Mouse (Mus musculus) forebrain, embryonic 16.5 days (tissue): ENCODE measurements around the gene Tmem100. TPM values are rescaled to one million over a fixed set of nuclear protein-coding genes. Genes with fewer than 3 reads are reported as not detected.
A peak's percentile ranks its signal among the peaks of the same experiment; 100 is the strongest.

Experiments used
- ATAC-seq: fragments of 200-750 bp; cut with Nextera tagmentation; 2 replicates; pipeline ENCODE4 v1.8.0; 2017; ENCODE audit warnings: mild to moderate bottlenecking, moderate library complexity
- H3K27ac ChIP-seq: fragments of 300-500 bp; sonication (generic); 2 replicates; pipeline ENCODE4 v1.5.1; 2014; ENCODE audit warnings: low read length, control low read depth
- H3K27me3 ChIP-seq: fragments of 300-500 bp; sonication (generic); replicated peaks from 2 replicates; pipeline ENCODE4 v1.6.1; 2014; ENCODE audit warnings: low read length; ENCODE audit not compliant: control insufficient read depth, insufficient read depth
- H3K36me3 ChIP-seq: fragments of 300-500 bp; sonication (generic); 2 replicates; pipeline ENCODE4 v1.6.1; 2014; ENCODE audit not compliant: control insufficient read depth, insufficient read depth
- H3K4me1 ChIP-seq: fragments of 300-500 bp; sonication (generic); replicated peaks from 2 replicates; pipeline ENCODE4 v1.6.1; 2014; ENCODE audit warnings: low read length; ENCODE audit not compliant: control insufficient read depth, insufficient read depth
- H3K4me2 ChIP-seq: fragments of 300-500 bp; sonication (generic); 2 replicates; pipeline ENCODE4 v1.6.1; 2014; ENCODE audit warnings: mild to moderate bottlenecking, low read length, control low read depth
- H3K4me3 ChIP-seq: fragments of 300-500 bp; sonication (generic); replicated peaks from 2 replicates; pipeline ENCODE4 v1.5.1; 2014; ENCODE audit warnings: mild to moderate bottlenecking, low read length, control low read depth
- H3K9ac ChIP-seq: fragments of 300-500 bp; sonication (generic); replicated peaks from 2 replicates; pipeline ENCODE4 v1.6.1; 2014; ENCODE audit warnings: low read depth, low read length, control low read depth
- H3K9me3 ChIP-seq: fragments of 300-500 bp; sonication (generic); 2 replicates; pipeline ENCODE4 v1.6.1; 2016; ENCODE audit warnings: low read length; ENCODE audit not compliant: control insufficient read depth
- WGBS: fragments of 180-500 bp; shearing (Covaris S2); extraction: QIAGEN DNeasy Blood & Tissue Kit; methylation state at CpG from one replicate; pipeline ENCODE4 v1.1.7; 2014; 5-methylcytosine and 5-hydroxymethylcytosine counted together
- polyA plus RNA-seq: library from polyadenylated mRNA; unstranded; fragments of >200 nt; fragmentation: Nextera tagmentation; extraction: Ambion mirVana; gene quantifications from 2 replicates; pipeline ENCODE4 v1.2.1, GENCODE M21; 2015

Tmem100 gene
- 5.0 and 6.7 TPM in 2 replicates for polyA plus RNA-seq

DNA sequence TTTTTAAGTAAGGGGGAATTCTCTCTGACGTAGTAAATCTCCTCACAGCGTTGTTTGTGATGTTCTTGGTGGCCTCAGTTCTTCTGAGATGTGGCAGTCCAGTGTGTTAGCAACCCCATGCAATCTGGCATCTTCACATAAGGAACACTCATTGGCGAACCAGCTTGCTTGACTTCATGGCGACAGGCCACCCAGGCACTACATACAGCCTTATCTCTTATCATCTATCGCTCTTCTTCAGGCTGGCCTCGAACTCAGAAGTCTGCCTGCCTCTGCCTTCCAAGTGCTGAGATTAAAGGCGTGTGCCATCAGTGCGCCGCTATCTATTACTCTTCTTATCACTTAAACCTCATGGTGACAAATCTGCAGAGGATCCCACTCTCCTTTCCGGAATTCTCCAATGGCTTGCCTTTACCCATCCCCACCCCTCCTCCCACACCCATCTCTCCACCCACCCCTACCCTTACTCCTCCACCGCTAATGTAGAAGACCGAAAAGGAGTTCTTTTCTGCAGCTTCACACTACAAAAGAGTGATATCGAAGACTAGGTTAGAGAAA, at the start of gene Tmem100:
Gene Tmem100, plus strand, starts transcription at position 508 of the 558 bp plus-strand sequence.
- H3K9ac ChIP-seq, result peak within 1 kb of the TSS; percentile 3
- ATAC-seq, result no peak
- WGBS, result 59% methylated on average over 13 of the region's 13 CpGs

DNA sequence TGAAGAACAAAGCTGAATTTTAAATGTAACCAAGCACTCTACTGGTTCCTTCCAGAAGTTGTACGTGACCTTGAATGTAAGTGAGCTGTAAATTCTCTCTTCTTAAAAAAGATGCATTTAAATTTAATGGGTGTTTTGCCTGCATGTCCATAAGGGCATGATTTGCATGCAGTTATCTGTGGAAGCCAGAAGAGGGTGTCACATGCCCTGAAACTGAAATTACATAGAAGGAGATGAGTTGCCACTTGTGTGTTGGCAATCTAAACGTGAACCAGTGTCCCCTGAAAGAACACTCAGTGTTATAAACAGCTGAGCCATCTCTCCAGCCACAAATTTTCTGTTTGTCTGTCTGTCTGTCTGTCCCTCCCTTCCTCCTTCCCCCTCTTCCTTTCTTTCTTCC, 47.2 kb upstream of the Tmem100 start:
- H3K27ac ChIP-seq, result no peak overlapping the region

More for the DNA sequence above, at the start of gene Tmem100:
- peak within 1 kb of the TSS; percentile 54 for H3K4me2 ChIP-seq
- peaks cover 12% of the 10 kb centered on the region for H3K4me1 ChIP-seq
- no peaks in the 10 kb centered on the region for H3K36me3 ChIP-seq
- H3K27me3 ChIP-seq, result peaks cover 10% of the 10 kb centered on the region; the same call in 1 of the 2 replicates
- H3K27ac ChIP-seq, result no peak within 1 kb of the TSS
- peak within 1 kb of the TSS; percentile 38 for H3K4me3 ChIP-seq
- H3K9me3 ChIP-seq, result no peaks in the 10 kb centered on the region

DNA sequence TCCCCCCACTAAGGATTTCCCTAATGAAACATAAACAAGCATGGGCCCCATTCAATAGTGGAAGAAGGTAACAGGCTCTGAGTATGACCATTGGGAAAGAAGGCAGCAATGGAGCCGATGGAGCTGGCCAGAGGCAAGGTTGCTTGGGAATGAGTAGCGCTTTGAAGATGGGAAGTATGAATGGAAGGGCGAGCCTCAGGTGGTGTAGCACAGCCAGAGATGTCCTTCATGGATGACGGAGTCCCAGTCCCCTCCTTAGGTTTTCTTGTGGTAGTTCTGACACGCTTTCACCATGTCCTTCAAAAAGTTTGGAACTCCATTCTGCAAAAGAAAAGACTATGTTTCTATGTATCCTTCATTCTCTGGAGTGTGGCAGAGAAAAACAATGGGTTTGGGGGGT, 45.7 kb upstream of the Tmem100 start:
- H3K4me3 ChIP-seq, result no peak overlapping the region
- no peaks in the 10 kb centered on the region for H3K36me3 ChIP-seq
- no peak overlapping the region for H3K27ac ChIP-seq
- H3K4me2 ChIP-seq, result no peak overlapping the region
- H3K27me3 ChIP-seq, result no peaks in the 10 kb centered on the region
- H3K9ac ChIP-seq, result no peak overlapping the region
- 91% methylated on average over 5 of the region's 5 CpGs for WGBS
- H3K4me1 ChIP-seq, result no peaks in the 10 kb centered on the region
- no peaks in the 10 kb centered on the region for H3K9me3 ChIP-seq
- no peak for ATAC-seq

More for the DNA sequence above, 47.2 kb upstream of the Tmem100 start:
- H3K4me3 ChIP-seq, result no peak overlapping the region
- H3K4me1 ChIP-seq, result peaks cover 11% of the 10 kb centered on the region
- WGBS, result 80% methylated on average over 2 of the region's 2 CpGs
- H3K9me3 ChIP-seq, result no peaks in the 10 kb centered on the region
- no peak for ATAC-seq
- no peaks in the 10 kb centered on the region for H3K27me3 ChIP-seq
- H3K36me3 ChIP-seq, result no peaks in the 10 kb centered on the region
- H3K4me2 ChIP-seq, result no peak overlapping the region
- no peak overlapping the region for H3K9ac ChIP-seq

DNA sequence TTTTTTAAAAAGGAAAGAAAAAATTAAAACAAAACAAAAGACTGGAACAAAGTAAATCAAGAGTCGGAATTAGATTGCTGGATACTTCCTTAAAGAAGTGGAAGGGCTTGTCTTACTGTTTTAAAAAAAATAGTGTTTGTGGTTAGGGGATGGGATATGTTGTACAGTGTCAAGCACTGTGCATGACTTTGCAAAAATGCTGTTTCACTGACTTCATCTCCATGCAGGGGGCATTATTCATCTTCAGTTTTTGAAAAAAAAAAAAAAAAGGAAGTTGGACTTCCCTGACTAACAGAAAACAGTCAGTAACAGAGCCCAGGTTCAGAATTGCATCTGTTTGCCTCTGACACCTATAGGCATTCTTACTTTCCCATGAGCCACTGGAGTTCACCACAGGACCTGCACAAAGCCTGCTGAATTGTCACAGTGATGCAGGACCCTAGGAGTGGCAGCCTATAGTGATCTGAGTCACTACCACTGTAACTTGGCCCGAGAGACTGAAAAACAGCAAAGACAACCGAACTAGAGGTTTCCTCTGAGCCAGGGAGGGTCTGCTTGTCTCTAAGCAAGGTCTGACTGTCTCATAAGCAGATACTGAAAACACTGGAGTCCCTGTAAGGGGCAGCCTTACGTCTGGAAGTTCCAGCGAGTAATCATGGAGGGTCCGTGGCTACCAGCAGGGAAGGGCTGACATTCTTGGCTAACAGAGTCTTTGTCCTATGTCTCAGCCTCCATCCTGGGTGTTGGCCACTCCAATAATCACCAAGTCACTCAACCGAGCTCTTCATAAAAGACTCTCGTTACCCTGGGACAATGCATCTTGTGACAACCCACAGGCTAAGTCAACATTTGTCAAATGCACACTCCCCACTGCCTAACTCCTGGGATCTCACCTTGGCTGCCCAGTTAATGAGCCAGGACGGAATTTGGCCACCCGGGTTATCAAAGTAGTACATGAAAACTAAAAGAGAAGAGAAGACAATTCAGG, 44.7 kb upstream of the Tmem100 start:
- no peaks in the 10 kb centered on the region for H3K36me3 ChIP-seq
- H3K27ac ChIP-seq, result no peak overlapping the region
- 35% methylated on average over 10 of the region's 10 CpGs for WGBS
- H3K4me2 ChIP-seq, result no peak overlapping the region
- no peaks in the 10 kb centered on the region for H3K4me1 ChIP-seq
- no peaks in the 10 kb centered on the region for H3K9me3 ChIP-seq
- ATAC-seq, result no peak
- H3K9ac ChIP-seq, result no peak overlapping the region
- no peaks in the 10 kb centered on the region for H3K27me3 ChIP-seq
- H3K4me3 ChIP-seq, result no peak overlapping the region

DNA sequence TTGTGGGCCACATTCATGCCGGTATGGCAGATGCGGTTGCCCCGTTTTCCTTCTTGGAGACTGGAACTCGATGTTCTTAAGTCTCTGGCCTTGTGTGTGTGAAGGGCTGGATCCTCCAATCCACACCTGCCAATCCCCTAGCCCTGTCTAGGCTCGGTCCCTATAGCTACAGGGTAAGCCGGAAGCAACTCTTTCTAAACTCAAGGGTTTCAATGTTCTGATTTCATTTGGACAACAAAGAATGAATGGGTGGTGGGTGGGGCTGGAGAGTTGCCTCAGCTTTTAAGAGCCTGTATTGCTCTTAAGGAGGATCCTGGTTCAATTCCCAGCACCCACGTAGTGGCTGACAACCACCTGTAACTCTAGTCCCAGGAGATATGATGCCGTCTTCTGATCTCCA, 43.6 kb upstream of the Tmem100 start:
- Histone ChIP-seq H3K4me3 (no peak overlapping the region), H3K27me3 (no peaks in the 10 kb centered on the region), H3K36me3 (no peaks in the 10 kb centered on the region), H3K9ac (no peak overlapping the region), H3K27ac (no peak overlapping the region), H3K4me1 (no peaks in the 10 kb centered on the region), H3K9me3 (no peaks in the 10 kb centered on the region), H3K4me2 (no peak overlapping the region)
- 87% methylated on average over 8 of the region's 8 CpGs for WGBS
- ATAC-seq, result no peak

DNA sequence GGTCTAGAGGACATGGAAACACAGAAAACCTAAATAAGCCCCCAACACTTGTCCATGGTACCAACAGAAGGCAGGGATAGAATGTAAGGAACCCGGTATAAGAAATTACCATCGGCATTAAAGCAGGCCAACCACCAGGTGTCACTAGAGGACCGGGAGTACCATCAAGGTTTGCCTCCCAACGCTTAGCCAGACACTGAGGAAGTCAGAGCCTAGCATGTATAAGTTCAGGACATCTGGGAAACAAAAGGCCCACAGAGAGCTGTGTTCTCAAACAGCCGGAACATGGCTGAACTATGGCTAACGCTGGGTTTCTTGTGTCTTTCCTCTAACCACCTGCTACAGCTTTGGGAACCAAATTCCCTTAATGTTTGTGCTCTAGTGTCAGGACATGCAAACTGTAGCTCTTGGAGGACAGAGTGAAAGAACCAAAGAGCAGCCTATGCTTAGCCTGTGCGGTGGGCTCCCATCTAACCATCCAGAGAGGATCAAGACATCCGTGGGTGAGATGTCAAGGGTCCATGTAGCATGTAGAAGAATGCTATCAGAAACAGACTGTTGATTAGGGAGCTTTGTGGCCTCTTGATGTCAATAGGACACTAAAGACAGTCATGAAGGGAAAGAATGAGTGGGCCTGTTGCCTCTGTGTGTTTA, 41.1 kb upstream of the Tmem100 start:
- Histone ChIP-seq H3K36me3 (no peaks in the 10 kb centered on the region), H3K9ac (no peak overlapping the region), H3K4me1 (no peaks in the 10 kb centered on the region), H3K9me3 (no peaks in the 10 kb centered on the region), H3K4me2 (no peak overlapping the region), H3K27ac (no peak overlapping the region), H3K27me3 (no peaks in the 10 kb centered on the region), H3K4me3 (no peak overlapping the region)
- ATAC-seq, result peak; percentile 79
- WGBS, result 23% methylated on average over 8 of the region's 8 CpGs

DNA sequence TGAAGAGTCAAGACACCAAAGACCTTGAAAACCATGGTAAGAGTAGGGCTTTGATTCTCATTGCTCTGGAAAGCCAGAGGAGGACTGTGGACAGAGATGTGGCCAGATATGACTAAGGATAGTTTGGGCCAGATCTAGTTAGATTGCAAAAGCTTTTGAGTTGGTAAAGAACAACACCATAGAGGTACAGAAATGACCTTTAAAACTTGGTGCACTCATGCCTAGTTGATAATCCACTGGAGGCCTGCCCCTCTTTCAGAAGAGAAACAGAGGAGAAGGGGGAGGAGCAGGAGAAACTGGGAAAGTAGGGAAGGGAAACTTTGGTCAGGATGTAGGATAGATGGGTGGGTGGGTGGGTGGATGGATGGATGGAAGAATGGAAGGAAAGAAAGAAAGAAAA, 38.5 kb upstream of the Tmem100 start:
- Histone ChIP-seq H3K36me3 (no peaks in the 10 kb centered on the region), H3K9ac (no peak overlapping the region), H3K9me3 (no peaks in the 10 kb centered on the region), H3K4me2 (no peak overlapping the region), H3K4me1 (no peaks in the 10 kb centered on the region), H3K4me3 (no peak overlapping the region), H3K27me3 (no peaks in the 10 kb centered on the region), H3K27ac (no peak overlapping the region)
- no peak for ATAC-seq

DNA sequence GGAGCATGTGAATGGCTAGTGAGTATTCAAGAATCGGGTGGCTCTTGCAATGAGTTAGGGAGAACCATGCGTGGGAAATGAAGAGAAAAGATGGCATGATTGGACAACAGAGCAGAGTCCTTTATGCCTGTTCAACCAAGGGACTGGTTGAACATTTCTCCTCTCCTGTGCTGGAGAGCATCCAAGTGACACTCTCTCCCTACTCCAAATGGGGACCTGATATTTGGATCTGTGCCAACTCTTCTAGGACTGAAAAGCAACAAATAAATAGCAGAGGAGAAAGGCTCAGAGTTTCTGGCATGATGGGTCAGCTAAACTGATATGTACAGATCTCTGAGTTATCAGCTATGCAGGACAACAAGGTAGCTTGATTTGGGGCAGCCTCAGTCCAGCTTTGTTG, 35.4 kb upstream of the Tmem100 start:
- H3K27ac ChIP-seq, result no peak overlapping the region
- ATAC-seq, result no peak
- H3K9me3 ChIP-seq, result no peaks in the 10 kb centered on the region
- no peak overlapping the region for H3K4me2 ChIP-seq
- H3K36me3 ChIP-seq, result no peaks in the 10 kb centered on the region
- no peak overlapping the region for H3K9ac ChIP-seq
- no peak overlapping the region for H3K4me3 ChIP-seq
- H3K27me3 ChIP-seq, result no peaks in the 10 kb centered on the region
- 69% methylated on average over 2 of the region's 2 CpGs for WGBS
- no peaks in the 10 kb centered on the region for H3K4me1 ChIP-seq

DNA sequence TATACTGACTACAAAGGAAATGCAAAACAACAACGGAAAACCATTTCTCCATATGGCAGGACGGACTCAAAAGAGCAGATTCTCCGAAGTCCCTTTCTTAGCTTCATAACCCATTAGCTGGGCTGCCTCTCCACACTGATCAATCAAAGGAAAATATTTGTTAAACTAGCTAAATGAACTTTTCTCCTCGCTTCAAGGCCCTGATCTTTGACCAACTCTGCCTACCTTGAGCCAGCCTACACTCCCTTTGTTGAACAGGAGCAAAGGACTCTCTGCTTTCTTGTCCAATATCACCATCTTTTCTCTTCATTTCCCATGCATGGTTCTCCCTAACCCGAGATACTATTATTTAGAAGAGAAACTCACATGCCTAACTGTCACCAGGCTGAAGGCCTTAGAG, 34.6 kb upstream of the Tmem100 start:
- no peak for ATAC-seq
- H3K9ac ChIP-seq, result no peak overlapping the region
- H3K27me3 ChIP-seq, result no peaks in the 10 kb centered on the region
- H3K4me1 ChIP-seq, result no peaks in the 10 kb centered on the region
- no peak overlapping the region for H3K4me3 ChIP-seq
- no peak overlapping the region for H3K27ac ChIP-seq
- no peaks in the 10 kb centered on the region for H3K9me3 ChIP-seq
- WGBS, result 96% methylated on average over 5 of the region's 5 CpGs
- H3K4me2 ChIP-seq, result no peak overlapping the region
- no peaks in the 10 kb centered on the region for H3K36me3 ChIP-seq
